Mouse (Mus musculus) cortical plate, adult 2 months (tissue): ENCODE data around the gene Ttc9c. TPM values are rescaled to one million over a fixed set of nuclear protein-coding genes. Genes with fewer than 3 reads are reported as not detected.

ENCODE experiments used
- H3K27ac ChIP-seq: fragments of 200-500 bp; 2 replicates; pipeline ENCODE4 v1.5.1; 2012; ENCODE audit warnings: low read length, control low read depth, inconsistent platforms; ENCODE audit not compliant: insufficient read depth
- H3K4me1 ChIP-seq: fragments of 200-500 bp; 2 replicates; pipeline ENCODE4 v1.6.1; 2011; ENCODE audit warnings: low read length; ENCODE audit not compliant: control insufficient read depth, insufficient read depth
- H3K4me3 ChIP-seq: fragments of 200-500 bp; 2 replicates; pipeline ENCODE4 v1.5.1; 2011; ENCODE audit warnings: mild to moderate bottlenecking, low read length, control low read depth; ENCODE audit not compliant: insufficient read depth
- CTCF ChIP-seq: fragments of 200-500 bp; IDR thresholded peaks from 2 replicates; pipeline ENCODE4 v1.5.1; 2011; ENCODE audit warnings: mild to moderate bottlenecking, control low read depth, low read length; ENCODE audit not compliant: insufficient read depth; ENCODE audit errors: extremely low read depth
- POLR2A ChIP-seq: fragments of 200-500 bp; IDR thresholded peaks from 2 replicates; pipeline ENCODE4 v1.6.1; 2011; ENCODE audit warnings: mild to moderate bottlenecking, low read length, control low read depth; ENCODE audit not compliant: insufficient read depth; ENCODE audit errors: extremely low read depth
- polyA plus RNA-seq: library from polyadenylated mRNA; depleted of rRNA; stranded (reverse); fragments of >200 nt; gene quantifications from 2 replicates; pipeline ENCODE4 v1.2.3, GENCODE M21; 2012

The Ttc9c gene
- polyA plus RNA-seq, 1 experiment = 29.5 TPM

GRCm38 (mm10) chr19:8832971-8833370, 13.8 kb upstream of the Ttc9c start:
- Histone ChIP-seq H3K4me1 (peaks cover 2% of the 10 kb centered on the region; the same call in 1 of the 2 replicates), H3K27ac (no peak overlapping the region), H3K4me3 (no peak overlapping the region)
- TF ChIP-seq CTCF (no peak), POLR2A (no peak)

GRCm38 (mm10) chr19:8831262-8831661, 12.1 kb upstream of the Ttc9c start:
- no peak for TF ChIP-seq CTCF
- no peak for TF ChIP-seq POLR2A
- Histone ChIP-seq H3K4me1 (no peaks in the 10 kb centered on the region), H3K4me3 (no peak overlapping the region), H3K27ac (no peak overlapping the region)

DNA sequence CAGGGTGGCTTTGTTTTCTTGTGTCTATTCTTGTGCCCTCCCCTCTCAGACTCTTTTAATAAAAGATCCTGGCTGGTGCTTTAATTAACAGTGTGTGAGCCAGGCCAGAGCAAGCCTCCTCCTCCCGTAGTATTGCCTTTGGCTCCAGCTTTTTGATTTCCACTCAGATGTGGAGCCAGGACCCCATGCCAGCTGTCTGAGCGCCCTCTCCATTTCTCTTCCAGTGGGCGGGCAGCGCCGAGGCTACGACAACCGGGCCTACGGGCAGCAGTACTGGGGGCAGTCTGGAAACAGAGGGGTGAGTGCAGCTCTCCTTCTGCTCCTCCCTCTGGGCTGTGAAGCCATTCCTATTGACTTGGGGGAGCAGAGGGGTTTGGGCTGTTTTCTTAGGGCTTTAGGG, 11.5 kb upstream of the Ttc9c start:
- H3K4me1 ChIP-seq = no peaks in the 10 kb centered on the region
- no peak overlapping the region for H3K27ac ChIP-seq
- no peak overlapping the region for H3K4me3 ChIP-seq
- TF ChIP-seq CTCF (no peak), POLR2A (no peak)

DNA sequence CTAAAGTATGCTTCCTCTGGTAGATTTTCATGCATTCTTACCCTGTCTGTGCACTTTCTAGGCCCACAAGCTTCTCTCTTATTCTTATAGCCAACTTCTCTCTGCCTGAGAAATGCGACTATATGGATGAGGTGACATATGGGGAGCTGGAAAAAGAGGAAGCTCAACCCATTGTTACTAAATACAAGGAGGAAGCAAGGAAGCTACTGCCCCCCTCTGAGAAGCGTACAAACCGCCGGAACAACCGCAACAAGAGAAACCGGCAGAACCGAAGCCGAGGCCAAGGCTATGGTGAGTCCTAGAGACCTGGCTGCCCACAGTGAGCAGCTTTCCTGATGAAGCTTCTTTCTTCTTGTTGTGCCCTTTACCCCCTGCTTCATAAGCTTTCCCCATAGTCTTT, 10.5 kb upstream of the Ttc9c start, which contains the start of gene AC129217.1:
Gene AC129217.1, plus strand, starts transcription at position 114 of the 400 bp plus-strand sequence.
- Histone ChIP-seq H3K4me1 (no peaks in the 10 kb centered on the region), H3K27ac (peak within 1 kb of the TSS; percentile 35; the same call in 1 of the 2 replicates), H3K4me3 (no peak within 1 kb of the TSS)
- TF ChIP-seq CTCF (no peak), POLR2A (no peak)

- TF ChIP-seq CTCF = no peak
- no peak for TF ChIP-seq POLR2A
- Histone ChIP-seq H3K27ac (no peak overlapping the region), H3K4me3 (no peak overlapping the region; the same call in 1 of the 2 replicates), H3K4me1 (peaks cover 2% of the 10 kb centered on the region; the same call in 1 of the 2 replicates)
These were observed 3.6 kb upstream of the Ttc9c start for GRCm38 (mm10) chr19:8822696-8823095.

- Histone ChIP-seq H3K4me1 (peaks cover 3% of the 10 kb centered on the region; the same call in 1 of the 2 replicates), H3K4me3 (peak overlapping the region; percentile 68), H3K27ac (no peak overlapping the region)
- no peak for TF ChIP-seq CTCF
- no peak for TF ChIP-seq POLR2A
These were observed 2.0 kb upstream of the Ttc9c start for GRCm38 (mm10) chr19:8821146-8821545.

DNA sequence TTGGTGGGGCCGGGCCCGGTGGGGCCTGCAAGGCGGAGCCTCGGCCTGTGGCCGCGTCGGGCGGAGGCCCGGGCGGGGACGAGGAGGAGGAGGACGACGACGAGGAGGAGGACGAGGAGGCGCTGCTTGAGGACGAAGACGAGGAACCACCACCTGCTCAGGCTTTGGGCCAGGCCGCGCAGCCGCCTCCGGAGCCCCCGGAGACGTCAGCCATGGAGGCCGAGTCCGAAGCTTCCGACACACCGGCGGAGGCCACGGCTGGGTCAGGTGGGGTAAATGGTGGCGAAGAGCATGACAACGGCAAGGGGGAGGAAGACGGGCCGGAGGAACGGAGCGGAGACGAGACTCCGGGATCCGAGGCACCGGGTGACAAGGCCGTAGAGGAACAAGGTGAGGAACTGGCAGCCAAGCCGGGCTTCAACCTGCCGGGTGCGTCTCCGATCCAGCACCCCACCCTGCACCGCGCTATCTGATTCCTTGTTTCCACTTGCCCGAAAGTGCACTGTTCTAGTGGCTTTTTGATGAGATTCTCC, 1.4 kb upstream of the Ttc9c start:
- peak overlapping the region; percentile 68 for H3K4me3 ChIP-seq
- H3K27ac ChIP-seq = peak overlapping the region; percentile 89
- TF ChIP-seq POLR2A (no peak), CTCF (no peak)
- peaks cover 3% of the 10 kb centered on the region; the same call in 1 of the 2 replicates for H3K4me1 ChIP-seq

GRCm38 (mm10) chr19:8819596-8820423, 677 bp upstream of the Ttc9c start, which contains the start of gene Hnrnpul2:
Hnrnpul2 (plus strand) TSS chr19:8820010.
- TF ChIP-seq POLR2A (peak; percentile 94), CTCF (no peak)
- Histone ChIP-seq H3K4me1 (peaks cover 3% of the 10 kb centered on the region; the same call in 1 of the 2 replicates), H3K27ac (peak within 1 kb of the TSS; percentile 97), H3K4me3 (peak within 1 kb of the TSS; percentile 68)

DNA sequence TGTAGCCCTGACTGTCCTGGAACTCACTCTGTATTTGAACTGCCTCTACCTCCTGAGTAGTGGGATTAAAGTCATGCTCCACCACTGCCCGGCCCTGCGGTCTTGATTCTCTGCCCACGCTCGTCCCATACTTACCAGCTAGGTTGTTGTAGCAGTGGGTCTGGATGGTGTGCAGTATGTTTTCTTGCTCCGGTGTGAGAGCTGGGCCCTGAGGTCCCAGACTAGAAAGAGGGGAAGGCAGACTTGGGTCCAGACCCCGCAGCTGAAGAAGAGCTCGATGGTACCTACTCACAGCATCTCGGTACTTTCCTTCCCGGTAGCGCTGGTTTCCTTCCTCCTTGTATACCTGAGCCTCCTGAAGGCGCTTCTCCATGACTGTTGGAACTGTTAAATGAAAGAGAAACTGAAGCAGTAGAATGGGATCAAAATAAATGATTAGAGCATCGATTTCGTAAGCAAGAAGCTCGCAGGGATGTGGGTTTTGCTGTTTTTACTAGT, 783 bp downstream of the Ttc9c start:
- peaks cover 3% of the 10 kb centered on the region; the same call in 1 of the 2 replicates for H3K4me1 ChIP-seq
- peak overlapping the region; percentile 68 for H3K4me3 ChIP-seq
- TF ChIP-seq CTCF (no peak), POLR2A (no peak)
- H3K27ac ChIP-seq = no peak overlapping the region
